Mouse (Mus musculus): ENCODE results near the gene Uba1y. TPM values are rescaled to one million over a fixed set of nuclear protein-coding genes. Genes with fewer than 3 reads are reported as not detected.

The Uba1y gene
- not detected for polyA plus RNA-seq (2014; fragmentation: Illumina TruSeq; extraction: RNeasy Lipid Tissue Mini Kit (QIAGEN cat#74804); ENCODE audit: low read depth, low replicate concordance)

DNA sequence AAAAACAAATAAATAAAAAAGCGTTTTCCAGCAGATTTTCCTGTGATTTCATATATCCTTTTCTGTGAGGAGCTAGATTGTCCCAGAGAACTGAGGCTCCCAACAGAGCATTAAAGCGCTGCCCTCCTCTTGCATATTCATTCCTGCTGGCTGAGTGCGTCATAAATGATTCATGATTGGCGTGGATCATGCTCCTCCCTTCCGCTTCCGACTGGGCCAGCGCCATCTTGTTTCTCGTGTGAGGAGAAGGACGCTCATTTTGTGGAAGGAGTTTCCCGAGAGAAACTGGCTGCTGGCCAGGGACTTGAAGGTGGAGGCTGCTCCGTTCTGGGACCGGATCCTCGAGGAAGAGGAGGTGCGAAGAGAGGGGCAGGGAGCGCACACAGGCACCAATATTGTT lies at the start of gene Uba1y:
Gene Uba1y, plus strand, starts transcription at position 254 of the 400 bp plus-strand sequence.

GRCm38 (mm10) chrY:797309-797708 lies 21.1 kb upstream of the Uba1y start, which contains the start of gene Zfy1:
Gene Zfy1, minus strand, starts transcription at chrY:797409.

Other genes with a start within 250 kb of the Uba1y start
- gene Zfy1, start 21.2 kb upstream of the Uba1y start, polyA plus RNA-seq (2014; fragmentation: Illumina TruSeq; extraction: RNeasy Lipid Tissue Mini Kit (QIAGEN cat#74804); ENCODE audit: low read depth, low replicate concordance), result not detected
- gene Kdm5d, start 79.1 kb downstream of the Uba1y start, polyA plus RNA-seq (2014; fragmentation: Illumina TruSeq; extraction: RNeasy Lipid Tissue Mini Kit (QIAGEN cat#74804); ENCODE audit: low read depth, low replicate concordance), result not detected
- not detected for gene Eif2s3y, start 191.9 kb downstream of the Uba1y start, polyA plus RNA-seq (2014; fragmentation: Illumina TruSeq; extraction: RNeasy Lipid Tissue Mini Kit (QIAGEN cat#74804); ENCODE audit: low read depth, low replicate concordance)

Measured in liver, adult 10 weeks (tissue).